Mouse (Mus musculus): ENCODE data around the gene Tm6sf2. TPM values are rescaled to one million over a fixed set of nuclear protein-coding genes. Genes with fewer than 3 reads are reported as not detected.

The Tm6sf2 gene
- total and polyA plus RNA-seq, 3 experiments, result 1.0 to 1.2 TPM; not detected in 1

GRCm38 (mm10) chr8:70030255-70030654 is 42.5 kb upstream of the Tm6sf2 start:
- TF ChIP-seq E2F4 (IDR thresholded peaks at IDR 0.05; ENCODE audit: borderline replicate concordance, low read depth, low read length), result no peak
- no peak for TF ChIP-seq MAZ (IDR thresholded peaks at IDR 0.05; ENCODE audit: low read depth, low read length)
- TF ChIP-seq ETS1 (IDR thresholded peaks at IDR 0.05; ENCODE audit: low read depth, low read length), result no peak
- TF ChIP-seq SMC3 (IDR thresholded peaks at IDR 0.05; ENCODE audit: low read depth, low read length), result no peak
- no peak for TF ChIP-seq KAT2A (conservative IDR thresholded peaks at IDR 0.05; ENCODE audit: low read depth, low read length)
- TF ChIP-seq MEF2A (IDR thresholded peaks at IDR 0.05; ENCODE audit: extremely low read depth, insufficient replicate concordance, low read depth, low read length, poor library complexity, severe bottlenecking), result no peak
- TF ChIP-seq POLR2AphosphoS5 (IDR thresholded peaks at IDR 0.05; ENCODE audit: borderline replicate concordance, low read depth, low read length), result no peak
- no peak for TF ChIP-seq POLR2AphosphoS2 (IDR thresholded peaks at IDR 0.05; ENCODE audit: low read length)
- TF ChIP-seq RCOR1 (IDR thresholded peaks at IDR 0.05; ENCODE audit: low read depth, low read length), result no peak
- no peak for TF ChIP-seq POLR2A (IDR thresholded peaks at IDR 0.05; ENCODE audit: control insufficient read depth in 1 of 2, insufficient read depth in 1 of 2, low read depth in 1 of 2, low read length in 2 of 2, poor library complexity in 1 of 2)
- TF ChIP-seq CHD2 (IDR thresholded peaks at IDR 0.05; ENCODE audit: low read length), result no peak
- H3K79me2 ChIP-seq (ENCODE audit: control insufficient read depth, insufficient read depth, low read length, poor library complexity), result peaks cover 4% of the 10 kb centered on the region; the same call in 1 of the 2 replicates
- H3K4me1 ChIP-seq (ENCODE audit: control insufficient read depth in 1 of 2, insufficient read depth in 2 of 2, low read length in 2 of 2), result no peaks in the 10 kb centered on the region
- H3K27me3 ChIP-seq (ENCODE audit: control insufficient read depth in 1 of 2, insufficient read depth in 2 of 2, low read length in 2 of 2), result no peaks in the 10 kb centered on the region
- no peak overlapping the region for H3K9ac ChIP-seq (ENCODE audit: control insufficient read depth, low read depth, low read length, poor library complexity, severe bottlenecking)
- H3K27ac ChIP-seq (ENCODE audit: control insufficient read depth, low read depth, low read length), result no peak overlapping the region
- DNase-seq (ENCODE audit: low read depth, low spot score), result no peak
- no peaks in the 10 kb centered on the region for H3K9me3 ChIP-seq (replicated peaks; ENCODE audit: insufficient read depth, low read length)
- H3K4me3 ChIP-seq (ENCODE audit: control insufficient read depth in 1 of 2, insufficient read depth in 1 of 2, low read depth in 2 of 2, low read length in 2 of 2), result no peak overlapping the region
- peaks cover 0 to 7% of the 10 kb centered on the region in 2 experiments; a peak in 2 of 4 replicates for H3K36me3 ChIP-seq (ENCODE audit: control insufficient read depth in 1 of 2, insufficient read depth in 2 of 2, low read length in 2 of 2)

DNA sequence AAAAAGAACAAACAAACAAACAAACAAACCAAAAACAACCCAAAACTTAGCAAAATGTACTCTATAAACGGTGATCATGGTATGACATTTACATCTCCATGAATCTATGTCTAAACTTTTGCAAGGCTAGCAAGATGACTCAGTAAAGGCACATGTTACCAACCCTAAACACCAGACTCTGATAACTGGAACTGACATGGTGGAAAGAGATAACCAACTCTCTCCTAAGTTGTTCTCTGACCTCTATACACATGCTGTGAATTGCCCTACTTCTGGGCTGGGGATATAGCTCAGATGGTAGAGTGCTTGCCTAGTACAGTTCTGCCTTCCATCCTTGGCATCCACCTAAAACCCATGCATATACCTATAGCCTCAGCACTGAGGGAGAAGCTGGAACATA is 34.7 kb upstream of the Tm6sf2 start:
- Histone ChIP-seq H3K4me1 (ENCODE audit: control insufficient read depth in 1 of 2, insufficient read depth in 2 of 2, low read length in 2 of 2) (peaks cover 0 to 3% of the 10 kb centered on the region in 2 experiments; a peak in 1 of 4 replicates), H3K27ac (ENCODE audit: control insufficient read depth, low read depth, low read length) (no peak overlapping the region), H3K36me3 (ENCODE audit: control insufficient read depth in 1 of 2, insufficient read depth in 2 of 2, low read length in 2 of 2) (peaks cover 3 to 6% of the 10 kb centered on the region in 2 experiments; a peak in 3 of 4 replicates), H3K9ac (ENCODE audit: control insufficient read depth, low read depth, low read length, poor library complexity, severe bottlenecking) (no peak overlapping the region), H3K4me3 (ENCODE audit: control insufficient read depth in 1 of 2, insufficient read depth in 1 of 2, low read depth in 2 of 2, low read length in 2 of 2) (no peak overlapping the region), H3K27me3 (ENCODE audit: control insufficient read depth in 1 of 2, insufficient read depth in 2 of 2, low read length in 2 of 2) (no peaks in the 10 kb centered on the region), H3K9me3 (replicated peaks; ENCODE audit: insufficient read depth, low read length) (no peaks in the 10 kb centered on the region), H3K79me2 (ENCODE audit: control insufficient read depth, insufficient read depth, low read length, poor library complexity) (peaks cover 55% of the 10 kb centered on the region)
- no peak for DNase-seq (ENCODE audit: low read depth, low spot score)
- TF ChIP-seq USF1 (IDR thresholded peaks at IDR 0.05; ENCODE audit: low read depth, low read length) (no peak), POLR2AphosphoS2 (IDR thresholded peaks at IDR 0.05; ENCODE audit: low read length) (no peak), JUND (IDR thresholded peaks at IDR 0.05; ENCODE audit: low read depth, low read length) (no peak)

DNA sequence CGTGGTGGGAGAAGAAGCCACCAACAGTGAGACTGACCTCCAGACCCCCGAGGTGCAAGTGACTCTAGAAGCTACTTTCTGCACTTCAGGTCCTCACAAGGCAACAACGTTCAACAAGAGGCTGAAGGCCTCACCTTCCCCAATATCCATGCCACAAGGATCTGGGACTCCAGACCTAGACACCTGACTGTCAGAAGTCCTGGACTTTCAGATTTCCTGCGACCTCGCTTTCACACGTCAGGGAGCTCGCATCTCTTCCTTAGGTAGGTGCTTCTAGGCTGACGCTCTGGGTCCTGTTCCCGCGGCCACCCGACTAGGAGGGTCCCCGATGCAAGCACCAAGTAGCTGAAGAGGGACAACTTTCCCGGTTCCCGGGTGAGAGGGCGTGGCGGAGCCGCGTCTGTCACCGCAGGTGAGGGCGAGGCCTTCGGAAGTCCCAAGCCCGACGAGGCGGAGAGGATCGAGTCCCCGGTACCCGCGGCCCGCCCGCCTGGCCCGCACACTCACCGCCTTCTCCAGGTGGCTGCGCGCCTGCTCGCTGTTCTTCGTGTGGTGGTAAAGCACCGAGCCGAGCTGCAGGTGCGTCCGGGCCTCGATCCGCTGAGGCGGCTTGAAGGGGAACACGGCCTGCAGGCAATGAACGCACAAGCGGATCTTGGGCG is 30.7 kb upstream of the Tm6sf2 start:
- DNase-seq (ENCODE audit: low read depth, low spot score), result no peak
- H3K27me3 ChIP-seq (ENCODE audit: control insufficient read depth in 1 of 2, insufficient read depth in 2 of 2, low read length in 2 of 2), result no peaks in the 10 kb centered on the region
- peak overlapping the region; percentile 91 for H3K9ac ChIP-seq (ENCODE audit: control insufficient read depth, low read depth, low read length, poor library complexity, severe bottlenecking)
- no peak for TF ChIP-seq ZNF384 (IDR thresholded peaks at IDR 0.05; ENCODE audit: low read depth, low read length)
- TF ChIP-seq ZMIZ1 (IDR thresholded peaks at IDR 0.05; ENCODE audit: low read depth, low read length), result no peak; the same call in none of the 2 replicates
- no peak for TF ChIP-seq GATA1 (IDR thresholded peaks at IDR 0.05; ENCODE audit: low read depth, low read length)
- no peak for TF ChIP-seq CHD2 (IDR thresholded peaks at IDR 0.05; ENCODE audit: low read length)
- no peak for TF ChIP-seq ELF1 (IDR thresholded peaks at IDR 0.05; ENCODE audit: low read depth, low read length)
- TF ChIP-seq UBTF (IDR thresholded peaks at IDR 0.05; ENCODE audit: borderline replicate concordance, insufficient read depth, low read depth, low read length), result peak; percentile 60; the same call in 1 of the 2 replicates
- peaks cover 3 to 11% of the 10 kb centered on the region in 2 experiments for H3K36me3 ChIP-seq (ENCODE audit: control insufficient read depth in 1 of 2, insufficient read depth in 2 of 2, low read length in 2 of 2)
- H3K27ac ChIP-seq (ENCODE audit: control insufficient read depth, low read depth, low read length), result peak overlapping the region; percentile 47
- no peaks in the 10 kb centered on the region for H3K9me3 ChIP-seq (replicated peaks; ENCODE audit: insufficient read depth, low read length)
- peaks cover 71% of the 10 kb centered on the region for H3K79me2 ChIP-seq (ENCODE audit: control insufficient read depth, insufficient read depth, low read length, poor library complexity)
- H3K4me1 ChIP-seq (ENCODE audit: control insufficient read depth in 1 of 2, insufficient read depth in 2 of 2, low read length in 2 of 2), result peaks cover 8% of the 10 kb centered on the region in 2 experiments; a peak in 3 of 4 replicates
- H3K4me3 ChIP-seq (ENCODE audit: control insufficient read depth in 1 of 2, insufficient read depth in 1 of 2, low read depth in 2 of 2, low read length in 2 of 2), result peak overlapping the region; percentile 62 to 99
